Mouse (Mus musculus) adipose tissue, adult 10 weeks (tissue): ENCODE data around the gene Prr3. TPM values are rescaled to one million over a fixed set of nuclear protein-coding genes. Genes with fewer than 3 reads are reported as not detected.

Experiments
- polyA plus RNA-seq: library from polyadenylated mRNA; stranded (reverse); fragments of 350-450 nt; fragmentation: Illumina TruSeq; extraction: RNeasy Lipid Tissue Mini Kit (QIAGEN cat#74804); gene quantifications from one replicate; pipeline ENCODE4 v1.2.3, GENCODE M21; 2014; ENCODE audit warnings: low read depth, low replicate concordance

Prr3 gene
- polyA plus RNA-seq: 23.2 TPM

DNA sequence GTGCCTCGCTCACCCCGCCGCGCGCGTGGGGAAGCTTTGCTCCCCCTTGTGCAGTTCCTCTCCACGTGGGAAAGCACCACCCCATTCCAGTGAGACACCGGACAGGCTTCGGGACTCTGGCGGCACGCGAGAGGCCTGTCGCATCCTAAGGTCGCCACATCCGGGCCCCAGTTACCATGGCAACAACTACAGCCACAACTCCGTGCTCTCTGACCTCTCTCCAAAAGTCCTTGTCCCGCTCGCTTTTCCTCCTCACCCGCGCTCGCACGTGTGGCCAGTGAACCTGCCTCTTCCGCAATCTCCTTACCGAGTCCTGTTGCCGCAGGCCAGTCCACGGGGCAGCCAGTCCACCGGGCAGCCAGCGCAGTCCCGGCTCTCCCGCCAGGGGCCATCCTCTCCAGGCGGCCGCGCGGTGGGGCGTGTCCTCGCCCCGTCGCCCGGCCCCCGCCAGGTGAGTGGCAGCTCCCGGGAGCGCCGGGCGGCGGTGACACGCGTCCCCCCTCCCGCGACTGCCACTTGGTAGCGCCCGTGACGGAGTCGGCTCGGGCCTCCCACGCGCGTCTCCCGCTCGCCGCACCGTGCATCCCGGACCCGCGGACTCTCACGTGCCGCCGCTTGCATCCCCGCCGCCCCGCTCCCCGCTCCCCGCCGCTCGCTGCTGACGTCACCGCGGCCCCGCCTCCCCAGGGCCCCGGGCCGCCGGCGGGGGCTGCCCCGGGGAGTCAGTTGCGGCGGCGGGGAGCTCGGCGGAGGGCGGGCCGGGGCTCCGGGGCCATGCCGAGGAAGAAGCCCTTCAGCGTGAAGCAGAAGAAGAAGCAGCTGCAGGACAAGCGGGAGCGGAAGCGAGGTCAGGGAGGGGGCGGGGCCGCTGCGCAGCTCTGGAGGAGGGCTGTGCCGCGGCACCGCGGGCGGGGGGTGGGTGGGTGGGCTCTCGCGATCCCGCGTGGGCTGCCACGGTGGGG, at the start of gene Prr3, which contains the start of gene Gnl1:
Gene Prr3 (minus strand): TSS at position 836 of the 962 bp plus-strand sequence.
Gene Gnl1 (plus strand): TSS at position 451 of the 962 bp plus-strand sequence.

DNA sequence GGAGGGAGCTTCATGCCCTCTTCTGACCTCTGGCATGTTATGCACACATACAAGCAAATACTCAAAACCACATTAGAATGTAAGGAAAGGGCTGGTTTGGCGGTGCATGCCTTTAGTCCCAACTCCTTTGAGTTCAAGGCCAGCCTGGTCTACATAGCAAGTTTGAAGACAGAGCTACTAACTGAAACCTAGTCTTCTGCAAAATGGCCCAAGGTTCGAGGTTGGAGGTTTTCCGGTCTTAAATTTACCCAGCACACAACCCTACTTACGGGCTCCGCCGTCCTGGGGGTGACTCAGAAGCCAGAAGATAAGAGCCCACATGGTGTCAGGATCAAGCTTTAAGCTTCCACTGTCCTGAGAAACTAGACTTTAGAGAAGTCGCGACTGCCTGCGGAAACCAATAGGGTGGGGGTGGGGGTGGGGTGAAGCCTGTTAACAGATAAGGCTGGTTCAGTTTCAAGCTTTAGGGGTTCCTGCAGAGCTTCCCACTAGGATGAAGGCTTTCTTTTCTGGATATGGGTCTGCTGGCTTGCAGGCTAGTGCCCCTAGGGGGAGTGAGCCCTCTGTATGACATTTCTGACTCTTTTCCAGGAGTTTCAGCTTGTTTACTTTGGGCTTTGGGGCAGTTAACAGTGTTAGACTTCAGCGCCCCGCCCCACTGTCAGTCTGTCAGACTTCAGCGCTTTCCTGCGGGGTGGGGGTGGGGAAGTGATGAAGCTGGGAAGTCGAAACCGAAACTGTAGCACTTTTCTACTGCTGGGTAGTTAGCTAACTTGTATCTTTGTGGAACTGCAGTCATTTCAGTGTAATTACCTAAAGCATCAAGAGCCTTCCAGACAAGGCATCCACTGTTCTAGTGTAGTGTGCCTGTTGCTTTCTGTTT, 40.4 kb upstream of the Prr3 start, which contains the start of gene H2-T24:
Gene H2-T24 (minus strand): TSS at position 370 of the 883 bp plus-strand sequence.

DNA sequence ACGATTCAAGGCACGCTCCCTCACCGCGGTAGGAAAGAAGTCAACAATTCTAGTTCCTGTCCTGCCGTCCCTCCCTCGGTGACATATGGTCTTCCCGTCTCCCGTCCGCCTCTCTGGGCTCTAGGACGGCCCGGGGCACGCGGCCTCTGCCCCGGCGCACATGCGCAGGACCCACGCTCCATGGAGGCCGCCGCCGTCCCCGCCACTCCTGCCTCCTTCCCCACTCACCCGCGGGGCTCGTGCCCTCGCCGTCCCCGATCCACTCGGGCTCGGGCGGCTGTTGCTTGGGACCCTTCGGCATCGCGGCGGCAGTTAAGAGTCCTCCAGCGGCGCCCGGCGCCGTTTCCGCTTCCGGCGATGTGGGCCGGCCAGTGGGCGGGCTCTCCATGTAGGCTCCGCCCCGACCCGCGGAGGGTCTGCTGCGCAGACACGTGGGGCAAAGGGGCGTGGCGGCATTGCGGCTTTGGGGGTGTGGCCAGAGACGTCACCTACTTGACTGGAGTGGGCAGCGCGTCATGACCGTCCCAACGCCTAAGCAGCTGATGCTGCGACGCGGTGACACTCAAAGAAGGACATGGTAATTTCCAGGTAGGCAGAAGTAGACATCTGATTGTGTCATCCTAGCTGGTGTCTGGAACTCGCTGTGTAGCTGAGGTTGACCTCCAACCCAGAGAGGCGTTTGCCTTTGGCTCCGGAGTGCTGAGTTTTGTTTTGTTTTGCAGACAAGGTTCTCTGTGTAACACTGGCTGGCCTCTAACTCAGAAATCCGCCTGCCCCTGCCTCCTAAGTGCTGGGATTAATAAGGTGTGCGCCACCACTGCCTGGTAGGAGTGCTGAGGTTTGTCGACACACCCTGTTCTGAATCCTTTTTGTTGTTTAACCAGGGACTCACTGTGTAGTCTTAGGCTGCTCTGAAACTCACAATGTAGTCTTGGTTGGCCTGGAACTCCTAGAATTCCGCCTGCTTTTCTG, 10.3 kb downstream of the Prr3 start, which contains the start of gene Abcf1:
Gene Abcf1 (minus strand): TSS at position 344 of the 972 bp plus-strand sequence.

Other genes with a start within 250 kb of the Prr3 start
- gene Ier3, start 158.6 kb downstream of the Prr3 start, polyA plus RNA-seq: 31.3 TPM
- gene Flot1, start 157.0 kb downstream of the Prr3 start, polyA plus RNA-seq: 61.9 TPM
- gene Tubb5, start 141.9 kb downstream of the Prr3 start, polyA plus RNA-seq: 113 TPM
- gene Mdc1, start 138.7 kb downstream of the Prr3 start, polyA plus RNA-seq: 18.2 TPM
- 4.6 TPM for gene Nrm, start 118.9 kb downstream of the Prr3 start, polyA plus RNA-seq
- 31.0 TPM for gene Ppp1r18, start 114.6 kb downstream of the Prr3 start, polyA plus RNA-seq
- 39.2 TPM for gene Dhx16, start 100.4 kb downstream of the Prr3 start, polyA plus RNA-seq
- 35.5 TPM for gene 2310061I04Rik, start 82.8 kb downstream of the Prr3 start, polyA plus RNA-seq
- gene Atat1, start 70.2 kb downstream of the Prr3 start, polyA plus RNA-seq: 35.7 TPM
- 47.0 TPM for gene Mrps18b, start 63.8 kb downstream of the Prr3 start, polyA plus RNA-seq
- 32.1 TPM for gene Ppp1r10, start 63.8 kb downstream of the Prr3 start, polyA plus RNA-seq
- 54.8 TPM for gene Abcf1, start 10.5 kb downstream of the Prr3 start, polyA plus RNA-seq
- 40.8 TPM for gene Gnl1, start 385 bp downstream of the Prr3 start, polyA plus RNA-seq
- gene H2-T24, start 40.3 kb upstream of the Prr3 start, polyA plus RNA-seq: 2.4 TPM
- 86.6 TPM for gene H2-T23, start 52.6 kb upstream of the Prr3 start, polyA plus RNA-seq
- 77.1 TPM for gene H2-T22, start 62.5 kb upstream of the Prr3 start, polyA plus RNA-seq
- gene Gm6034, start 62.7 kb upstream of the Prr3 start, polyA plus RNA-seq: not detected
- gene Gm11127, start 78.1 kb upstream of the Prr3 start, polyA plus RNA-seq: 0.38 TPM
- gene Gm19684, start 141.4 kb upstream of the Prr3 start, polyA plus RNA-seq: not detected
- not detected for gene Gm7030, start 149.2 kb upstream of the Prr3 start, polyA plus RNA-seq
- gene Gm8909, start 188.3 kb upstream of the Prr3 start, polyA plus RNA-seq: 0.38 TPM
- gene H2-T3, start 210.1 kb upstream of the Prr3 start, polyA plus RNA-seq: not detected